18 mouse cellular contexts compared by ENCODE assay signal in genomic region chr9:13856777-13857176, GRCm38 (mm10).
"Had no signal": no experiment of that assay in that cellular context is flagged by ENCODE, and none has a peak within 500 bp of the region (broad histone marks: within the 10 kb centered on the region; RNA-seq: fewer than 3 reads in every experiment).

No protein-coding gene starts in this region.

- H3K4me3 ChIP-seq: midbrain, embryonic 10.5 days; midbrain, embryonic 13.5 days; myocyte; neural tube, embryonic 13.5 days; neural tube, embryonic 15.5 days had no signal

- H3K4me1 ChIP-seq: midbrain, embryonic 10.5 days; midbrain, embryonic 13.5 days; neural tube, embryonic 13.5 days; neural tube, embryonic 15.5 days had no signal

- H3K27ac ChIP-seq: midbrain, embryonic 10.5 days; midbrain, embryonic 13.5 days; neural tube, embryonic 13.5 days; neural tube, embryonic 15.5 days had no signal

- H3K27me3 ChIP-seq: midbrain, embryonic 13.5 days; neural tube, embryonic 13.5 days; neural tube, embryonic 15.5 days had no signal

- H3K4me2 ChIP-seq: lung, embryonic 14.5 days; midbrain, embryonic 13.5 days; neural tube, embryonic 13.5 days; neural tube, embryonic 15.5 days had no signal

- DNase-seq: lung, adult 18-20 months; lung, embryonic 14.5 days; lung, postnatal 10 days; lung, postnatal 4 days; retina, postnatal 1 day; right cerebral cortex, adult 18-20 months; right cerebral cortex, postnatal 25 days; right cerebral cortex, postnatal 4 days; spleen, adult 18-20 months; thymus, adult 18-20 months; thymus, postnatal 14 days; thymus, postnatal 36 days had no signal

- H3K9ac ChIP-seq: lung, embryonic 14.5 days; midbrain, embryonic 13.5 days; neural tube, embryonic 13.5 days; neural tube, embryonic 15.5 days had no signal

- ATAC-seq: midbrain, embryonic 13.5 days; midbrain, embryonic 16.5 days had no signal

- H3K36me3 ChIP-seq: midbrain, embryonic 10.5 days; midbrain, embryonic 13.5 days; neural tube, embryonic 13.5 days; neural tube, embryonic 15.5 days had no signal

- H3K9me3 ChIP-seq: midbrain, embryonic 10.5 days; midbrain, embryonic 13.5 days; neural tube, embryonic 13.5 days; neural tube, embryonic 15.5 days had no signal
